Mouse (Mus musculus) kidney, adult 2 months (tissue): ENCODE results near the gene Csnk2b. TPM values are rescaled to one million over a fixed set of nuclear protein-coding genes. Genes with fewer than 3 reads are reported as not detected.

Experiments
- DNase-seq: peaks from one replicate; pipeline ENCODE4 v3.0.0; 2021
- H3K27ac ChIP-seq: fragments of 200-500 bp; 2 replicates; pipeline ENCODE4 v1.5.1; 2012; ENCODE audit warnings: low read depth, low read length, control low read depth, inconsistent platforms; ENCODE audit not compliant: insufficient read depth
- H3K27me3 ChIP-seq: fragments of 200-500 bp; replicated peaks from 2 replicates; pipeline ENCODE4 v1.6.1; 2012; ENCODE audit warnings: mild to moderate bottlenecking, moderate library complexity, low read length, inconsistent platforms; ENCODE audit not compliant: control insufficient read depth, insufficient read depth
- H3K36me3 ChIP-seq: fragments of 200-500 bp; 2 replicates; pipeline ENCODE4 v1.6.1; 2012; ENCODE audit warnings: mild to moderate bottlenecking, moderate library complexity, low read length, inconsistent platforms; ENCODE audit not compliant: control insufficient read depth, insufficient read depth
- H3K4me1 ChIP-seq: fragments of 200-500 bp; 2 replicates; pipeline ENCODE4 v1.6.1; 2011; ENCODE audit warnings: low read length; ENCODE audit not compliant: control insufficient read depth, insufficient read depth
- H3K4me3 ChIP-seq: fragments of 200-500 bp; 2 replicates; pipeline ENCODE4 v1.5.1; 2011; ENCODE audit warnings: mild to moderate bottlenecking, low read depth, low read length, control low read depth; ENCODE audit not compliant: insufficient read depth
- CTCF ChIP-seq: fragments of 200-500 bp; conservative IDR thresholded peaks from 2 replicates; pipeline ENCODE4 v1.5.1; 2011; ENCODE audit warnings: low read depth, mild to moderate bottlenecking, control low read depth, low read length, moderate library complexity, mixed read lengths; ENCODE audit not compliant: insufficient read depth, insufficient read length
- POLR2A ChIP-seq: fragments of 200-500 bp; IDR thresholded peaks from one replicate; pipeline ENCODE4 v1.6.1; 2011; ENCODE audit warnings: low read depth, low read length, control low read depth
- WGBS: fragments of 180-500 bp; shearing (Covaris S2); methylation state at CpG from one replicate; pipeline ENCODE4 v1.1.7; 2018; 5-methylcytosine and 5-hydroxymethylcytosine counted together
- polyA plus RNA-seq: library from polyadenylated mRNA; depleted of rRNA; stranded (reverse); fragments of >200 nt; gene quantifications from 2 replicates; pipeline ENCODE4 v1.2.3, GENCODE M21; 2012

Csnk2b gene
- polyA plus RNA-seq, 1 experiment, result 474 TPM

GRCm38 (mm10) chr17:35152121-35152520, 30.3 kb upstream of the Csnk2b start:
- no peaks in the 10 kb centered on the region for H3K27me3 ChIP-seq

GRCm38 (mm10) chr17:35147922-35148639, 26.2 kb upstream of the Csnk2b start:
- no peak for DNase-seq
- no peak overlapping the region; the same call in 1 of the 2 replicates for H3K27ac ChIP-seq
- 59% methylated on average over 5 of the region's 5 CpGs for WGBS
- H3K4me3 ChIP-seq, result no peak overlapping the region
- no peaks in the 10 kb centered on the region for H3K27me3 ChIP-seq
- no peak for TF ChIP-seq POLR2A
- no peak for TF ChIP-seq CTCF
- H3K4me1 ChIP-seq, result no peaks in the 10 kb centered on the region; the same call in 1 of the 2 replicates
- peaks cover 24% of the 10 kb centered on the region for H3K36me3 ChIP-seq

More at GRCm38 (mm10) chr17:35152121-35152520, 30.3 kb upstream of the Csnk2b start:
- TF ChIP-seq CTCF (no peak), POLR2A (no peak)
- WGBS, result 55% methylated on average over 4 of the region's 4 CpGs
- DNase-seq, result peak; percentile 70
- Histone ChIP-seq H3K4me3 (no peak overlapping the region), H3K4me1 (no peaks in the 10 kb centered on the region; the same call in 1 of the 2 replicates), H3K36me3 (peaks cover 40% of the 10 kb centered on the region), H3K27ac (peak overlapping the region; percentile 66; the same call in 1 of the 2 replicates)

GRCm38 (mm10) chr17:35147348-35147747, 25.5 kb upstream of the Csnk2b start:
- H3K4me3 ChIP-seq, result no peak overlapping the region
- no peaks in the 10 kb centered on the region for H3K27me3 ChIP-seq
- H3K27ac ChIP-seq, result no peak overlapping the region
- TF ChIP-seq POLR2A (no peak), CTCF (no peak)
- DNase-seq, result no peak
- 62% methylated on average over 3 of the region's 3 CpGs for WGBS
- H3K36me3 ChIP-seq, result peaks cover 23% of the 10 kb centered on the region
- no peaks in the 10 kb centered on the region; the same call in 1 of the 2 replicates for H3K4me1 ChIP-seq

- no peak for TF ChIP-seq CTCF
- no peak for TF ChIP-seq POLR2A
- H3K4me1 ChIP-seq, result no peaks in the 10 kb centered on the region
- H3K27ac ChIP-seq, result no peak overlapping the region
- no peak for DNase-seq
- WGBS, result 74% methylated on average over 5 of the region's 5 CpGs
- H3K36me3 ChIP-seq, result peaks cover 26% of the 10 kb centered on the region
- H3K27me3 ChIP-seq, result no peaks in the 10 kb centered on the region
- no peak overlapping the region for H3K4me3 ChIP-seq
These were observed 24.3 kb upstream of the Csnk2b start for GRCm38 (mm10) chr17:35146139-35146538.

GRCm38 (mm10) chr17:35141971-35142370, 20.1 kb upstream of the Csnk2b start:
- DNase-seq, result no peak
- H3K27me3 ChIP-seq, result no peaks in the 10 kb centered on the region
- H3K36me3 ChIP-seq, result peaks cover 19% of the 10 kb centered on the region
- TF ChIP-seq POLR2A (no peak), CTCF (no peak)
- no peak overlapping the region for H3K27ac ChIP-seq
- no peaks in the 10 kb centered on the region for H3K4me1 ChIP-seq
- H3K4me3 ChIP-seq, result no peak overlapping the region
- 91% methylated on average over 6 of the region's 6 CpGs for WGBS

- TF ChIP-seq POLR2A (no peak), CTCF (no peak)
- 72% methylated on average over 16 of the region's 16 CpGs for WGBS
- peaks cover 5% of the 10 kb centered on the region; the same call in 1 of the 2 replicates for H3K4me1 ChIP-seq
- DNase-seq, result no peak
- H3K4me3 ChIP-seq, result no peak overlapping the region
- H3K27me3 ChIP-seq, result no peaks in the 10 kb centered on the region
- peaks cover 17% of the 10 kb centered on the region for H3K36me3 ChIP-seq
- H3K27ac ChIP-seq, result no peak overlapping the region
These were observed 18.7 kb upstream of the Csnk2b start for GRCm38 (mm10) chr17:35140490-35140996.

- WGBS, result 92% methylated on average over 3 of the region's 3 CpGs
- no peak for DNase-seq
- Histone ChIP-seq H3K4me1 (peaks cover 5% of the 10 kb centered on the region; the same call in 1 of the 2 replicates), H3K27me3 (no peaks in the 10 kb centered on the region), H3K4me3 (no peak overlapping the region), H3K36me3 (peaks cover 15% of the 10 kb centered on the region), H3K27ac (no peak overlapping the region)
- no peak for TF ChIP-seq POLR2A
- no peak for TF ChIP-seq CTCF
These were observed 17.4 kb upstream of the Csnk2b start for GRCm38 (mm10) chr17:35139269-35139668.
